Mouse (Mus musculus) liver, postnatal 0 days (tissue): ENCODE data around the gene Nptn.

Source experiments
- CTCF ChIP-seq: sonication (generic); IDR thresholded peaks from 2 replicates; pipeline ENCODE4 v1.5.1; 2016; ENCODE audit warnings: antibody characterized with exemption, low read depth
- EP300 ChIP-seq: IDR thresholded peaks from 2 replicates; pipeline ENCODE4 v1.6.1; 2016; ENCODE audit warnings: antibody characterized with exemption, low read depth, mild to moderate bottlenecking

DNA sequence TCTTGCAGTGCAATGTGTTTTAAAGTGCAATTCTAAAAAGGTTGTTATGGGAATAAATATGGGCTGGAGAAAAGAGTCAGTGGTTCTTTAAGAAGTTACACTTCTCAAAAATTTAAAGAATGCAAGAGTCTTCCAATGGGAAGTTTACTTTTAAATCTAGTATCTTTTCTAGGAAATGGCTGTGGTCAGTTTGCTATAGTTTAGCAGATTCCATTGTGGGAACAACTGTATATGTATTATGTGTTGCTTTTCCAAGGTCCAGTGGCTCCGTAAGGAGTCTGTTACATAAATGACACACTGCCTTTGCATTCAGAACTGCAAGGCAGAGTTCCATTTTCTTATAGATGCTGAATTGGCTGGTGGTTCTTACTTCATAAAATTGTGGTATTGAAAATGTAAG is 41.0 kb downstream of the Nptn start:
- TF ChIP-seq CTCF (no peak), EP300 (no peak)
